Mouse (Mus musculus): ENCODE results near the gene Gm42791.

- TF ChIP-seq EP300 (IDR thresholded peaks at IDR 0.05; ENCODE audit: low read depth) (no peak), CTCF (IDR thresholded peaks at IDR 0.05; ENCODE audit: low read depth) (no peak)
These were observed 49.1 kb upstream of the Gm42791 start for GRCm38 (mm10) chr5:149044067-149044466.
